10 mouse cellular contexts compared by ENCODE assay signal in the genomic region with DNA sequence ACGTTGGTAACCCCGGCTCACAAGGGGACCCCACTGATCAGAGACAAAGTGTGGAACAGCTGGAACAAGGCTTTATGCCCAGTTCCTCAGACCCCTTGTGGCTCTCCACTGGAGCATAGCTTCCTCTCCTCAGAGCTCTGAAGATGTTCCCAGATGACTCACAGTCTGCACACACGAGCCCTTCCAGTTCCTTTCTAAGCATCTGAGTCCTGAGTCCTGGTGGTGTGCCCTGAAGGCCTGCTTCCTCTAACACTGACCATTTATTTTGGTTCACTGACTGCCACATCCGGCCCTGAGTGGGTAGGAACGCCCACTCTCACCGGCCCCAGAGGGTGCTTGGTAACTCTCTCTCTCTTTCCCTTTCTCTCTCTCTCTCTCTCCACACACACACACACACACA. TPM values are rescaled to one million over a fixed set of nuclear protein-coding genes. Genes with fewer than 3 reads are reported as not detected.
DNase-seq lines count a peak whose midpoint lies in the region; ATAC-seq and TF ChIP-seq lines count a peak whose summit lies in the region.
"Had no signal": no experiment of that assay in that cellular context is flagged by ENCODE, and none has a peak within 500 bp of the region (broad histone marks: within the 10 kb centered on the region; RNA-seq: fewer than 3 reads in every experiment).

No protein-coding gene starts in this region.

- H3K9ac ChIP-seq in hindbrain, postnatal 0 days (replicated peaks; ENCODE audit: low read length): no peak overlapping the region
- H3K9ac ChIP-seq in hindbrain, embryonic 11.5 days (ENCODE audit: low read depth, low read length): no peak overlapping the region
- H3K9ac ChIP-seq in lung, postnatal 0 days (replicated peaks; ENCODE audit: low read depth): no peak overlapping the region

- 66% methylated on average over 6 of the region's 6 CpGs for WGBS in hindbrain, postnatal 0 days
- WGBS in hindbrain, embryonic 11.5 days: 72% methylated on average over 6 of the region's 6 CpGs
- 7% methylated on average over 6 of the region's 6 CpGs for WGBS in spleen, adult 2 months
- WGBS in lung, postnatal 0 days: 47% methylated on average over 6 of the region's 6 CpGs

- ATAC-seq in hindbrain, postnatal 0 days: 0 out of 2 replicates have a peak, but pooled peaks have one; percentile 15
- no peak for ATAC-seq in hindbrain, embryonic 11.5 days (ENCODE audit: low FRiP score)
- peak; percentile 83 for ATAC-seq in lung, postnatal 0 days

- TF ChIP-seq CTCF in hindbrain, postnatal 0 days (IDR thresholded peaks at IDR 0.05; ENCODE audit: low read depth): no peak
- no peak for TF ChIP-seq CTCF in spleen, adult 2 months (IDR thresholded peaks at IDR 0.05; ENCODE audit: extremely low read depth, insufficient read depth, insufficient read length, insufficient replicate concordance)
- no peak for TF ChIP-seq CTCF in lung, postnatal 0 days (IDR thresholded peaks at IDR 0.05)

- H3K27me3 ChIP-seq in hindbrain, postnatal 0 days (ENCODE audit: insufficient read depth, low read length): no peaks in the 10 kb centered on the region
- H3K27me3 ChIP-seq in hindbrain, embryonic 11.5 days (ENCODE audit: control insufficient read depth, insufficient read depth, low read length): no peaks in the 10 kb centered on the region
- no peaks in the 10 kb centered on the region for H3K27me3 ChIP-seq in spleen, adult 2 months (ENCODE audit: control insufficient read depth, insufficient read depth, low read length)
- H3K27me3 ChIP-seq in lung, postnatal 0 days (replicated peaks; ENCODE audit: insufficient read depth, low read length): no peaks in the 10 kb centered on the region

- no peak for TF ChIP-seq EP300 in lung, postnatal 0 days (IDR thresholded peaks at IDR 0.05)

- TF ChIP-seq POLR2A in spleen, adult 2 months (IDR thresholded peaks at IDR 0.05; ENCODE audit: low read depth, low read length): no peak

- H3K4me3 ChIP-seq in hindbrain, postnatal 0 days (ENCODE audit: low read length): no peak overlapping the region
- H3K4me3 ChIP-seq in hindbrain, embryonic 11.5 days (ENCODE audit: low read depth, low read length): no peak overlapping the region
- H3K4me3 ChIP-seq in spleen, adult 2 months (ENCODE audit: extremely low read depth, insufficient read depth, insufficient read length): no peak overlapping the region
- H3K4me3 ChIP-seq in lung, postnatal 0 days (ENCODE audit: low read depth, low read length): no peak overlapping the region
- H3K4me3 ChIP-seq: forebrain, embryonic 10.5 days; megakaryocyte, embryonic 14.5 days had no signal

- no peak overlapping the region for H3K27ac ChIP-seq in hindbrain, postnatal 0 days
- no peak overlapping the region for H3K27ac ChIP-seq in hindbrain, embryonic 11.5 days (ENCODE audit: low read depth, low read length)
- peak overlapping the region; percentile 44; the same call in 1 of the 2 replicates for H3K27ac ChIP-seq in spleen, adult 2 months (ENCODE audit: insufficient read depth, low read length)
- H3K27ac ChIP-seq in lung, postnatal 0 days (ENCODE audit: low read length): no peak overlapping the region
- H3K27ac ChIP-seq: forebrain, embryonic 10.5 days had no signal

- H3K4me1 ChIP-seq in hindbrain, postnatal 0 days (ENCODE audit: insufficient read depth, low read length): no peaks in the 10 kb centered on the region
- H3K4me1 ChIP-seq in hindbrain, embryonic 11.5 days (replicated peaks; ENCODE audit: control insufficient read depth, insufficient read depth, low read length): no peaks in the 10 kb centered on the region
- H3K4me1 ChIP-seq in spleen, adult 2 months (ENCODE audit: control insufficient read depth, insufficient read depth, insufficient read length): peaks cover 3% of the 10 kb centered on the region; the same call in 1 of the 2 replicates
- no peaks in the 10 kb centered on the region for H3K4me1 ChIP-seq in lung, postnatal 0 days (ENCODE audit: insufficient read depth, low read depth, low read length)
- H3K4me1 ChIP-seq: forebrain, embryonic 10.5 days had no signal

- H3K9me3 ChIP-seq in hindbrain, postnatal 0 days (ENCODE audit: low read length): no peaks in the 10 kb centered on the region
- no peaks in the 10 kb centered on the region for H3K9me3 ChIP-seq in hindbrain, embryonic 11.5 days (ENCODE audit: control insufficient read depth, low read length)
- no peaks in the 10 kb centered on the region for H3K9me3 ChIP-seq in lung, postnatal 0 days (ENCODE audit: low read length)
- H3K9me3 ChIP-seq: forebrain, embryonic 10.5 days had no signal

- DNase-seq in hindbrain, postnatal 0 days (ENCODE audit: low spot score): no peak
- DNase-seq in hindbrain, embryonic 11.5 days (ENCODE audit: low spot score): no peak
- peak; percentile 32 to 49 for DNase-seq in spleen, adult 2 months (ENCODE audit: low read depth in 1 of 2, low spot score in 2 of 2)
- DNase-seq in spleen, postnatal 14 days (ENCODE audit: low spot score in 2 of 2): no peak
- DNase-seq in lung, postnatal 0 days (ENCODE audit: low spot score): peak; percentile 67
- DNase-seq in embryo, embryonic 10 days (ENCODE audit: low spot score): no peak
- DNase-seq in left cerebral cortex, adult 18-20 months (ENCODE audit: low spot score in 2 of 2): no peak
- no peak for DNase-seq in MN1 (ENCODE audit: low spot score)

- no peak overlapping the region for H3K4me2 ChIP-seq in hindbrain, postnatal 0 days (ENCODE audit: low read depth, low read length)
- H3K4me2 ChIP-seq in hindbrain, embryonic 11.5 days (replicated peaks; ENCODE audit: low read depth, low read length): no peak overlapping the region
- H3K4me2 ChIP-seq in lung, postnatal 0 days (replicated peaks; ENCODE audit: low read depth, low read length): no peak overlapping the region

- H3K36me3 ChIP-seq in hindbrain, postnatal 0 days (ENCODE audit: insufficient read depth, low read length): no peaks in the 10 kb centered on the region
- no peaks in the 10 kb centered on the region for H3K36me3 ChIP-seq in hindbrain, embryonic 11.5 days (ENCODE audit: control insufficient read depth, insufficient read depth, low read length)
- H3K36me3 ChIP-seq in spleen, adult 2 months (ENCODE audit: control insufficient read depth, insufficient read depth, low read length): no peaks in the 10 kb centered on the region
- no peaks in the 10 kb centered on the region for H3K36me3 ChIP-seq in lung, postnatal 0 days (ENCODE audit: insufficient read depth, low read length)
- H3K36me3 ChIP-seq: forebrain, embryonic 10.5 days had no signal

RNA-seq across cellular contexts. Expression of a gene that starts 21.4 kb away (rescaled TPM):
- 529 and 602 TPM in 2 replicates for total RNA-seq in hindbrain, postnatal 0 days (2014; rRNA removed)
- 2,773 and 3,206 TPM in 2 replicates for polyA plus RNA-seq in hindbrain, postnatal 0 days (2015; fragmentation: Nextera tagmentation; extraction: Ambion mirVana)
- 642 and 669 TPM in 2 replicates for polyA plus RNA-seq in hindbrain, embryonic 11.5 days (2014; fragmentation: Nextera tagmentation; extraction: Ambion mirVana)
- 37.2 and 53.9 TPM in 2 replicates for polyA plus RNA-seq in spleen, adult 2 months (2012; rRNA removed)
- 646 and 687 TPM in 2 replicates for polyA plus RNA-seq in lung, postnatal 0 days (2015; fragmentation: Nextera tagmentation; extraction: Ambion mirVana)
- total RNA-seq in left cerebral cortex, adult 18-20 months (2021): 100 to 1,000 TPM; 254 to 257 TPM

RNA-seq across cellular contexts. Expression of a gene that starts 21.5 kb away (rescaled TPM):
- total RNA-seq in hindbrain, postnatal 0 days (2014; rRNA removed): 2.2 and 2.5 TPM in 2 replicates
- polyA plus RNA-seq in hindbrain, postnatal 0 days (2015; fragmentation: Nextera tagmentation; extraction: Ambion mirVana): 10.7 and 15.2 TPM in 2 replicates
- 21.9 and 26.1 TPM in 2 replicates for polyA plus RNA-seq in hindbrain, embryonic 11.5 days (2014; fragmentation: Nextera tagmentation; extraction: Ambion mirVana)
- 1.4 and 2.0 TPM in 2 replicates for polyA plus RNA-seq in spleen, adult 2 months (2012; rRNA removed)
- polyA plus RNA-seq in lung, postnatal 0 days (2015; fragmentation: Nextera tagmentation; extraction: Ambion mirVana): 10.7 and 12.5 TPM in 2 replicates
- 1 to 10 TPM; 5.3 to 5.6 TPM for total RNA-seq in left cerebral cortex, adult 18-20 months (2021)

RNA-seq across cellular contexts. Expression of a gene that starts 25.6 kb away (rescaled TPM):
- 2.9 and 3.8 TPM in 2 replicates for total RNA-seq in hindbrain, postnatal 0 days (2014; rRNA removed)
- polyA plus RNA-seq in hindbrain, postnatal 0 days (2015; fragmentation: Nextera tagmentation; extraction: Ambion mirVana): 9.1 and 9.4 TPM in 2 replicates
- 8.8 and 10.6 TPM in 2 replicates for polyA plus RNA-seq in hindbrain, embryonic 11.5 days (2014; fragmentation: Nextera tagmentation; extraction: Ambion mirVana)
- polyA plus RNA-seq in spleen, adult 2 months (2012; rRNA removed): 17.3 and 20.8 TPM in 2 replicates
- polyA plus RNA-seq in lung, postnatal 0 days (2015; fragmentation: Nextera tagmentation; extraction: Ambion mirVana): 121 and 127 TPM in 2 replicates
- 1 to 10 TPM in 1 of 2 experiments, under 1 TPM in 1; 0.94 to 2.0 TPM for total RNA-seq in left cerebral cortex, adult 18-20 months (2021)

Comparison
In these comparisons a context has a peak if more than half of its experiments do, and no peak if none do; other contexts are left out.
1. DNase-seq: peak in spleen, adult 2 months (2 of 2) and lung, postnatal 0 days (single experiment); none in hindbrain, postnatal 0 days (single experiment), hindbrain, embryonic 11.5 days (single experiment), spleen, postnatal 14 days (0 of 2), embryo, embryonic 10 days (single experiment), left cerebral cortex, adult 18-20 months (0 of 2) and MN1 (single experiment).
2. RNA of a gene that starts 21.4 kb away (polyA plus RNA-seq): 2,773 to 3,206 TPM in hindbrain, postnatal 0 days, 646 to 687 TPM in lung, postnatal 0 days and 642 to 669 TPM in hindbrain, embryonic 11.5 days; 37.2 to 53.9 TPM in spleen, adult 2 months; every median in the first group is over 10 times any median in the second.